Mouse (Mus musculus): ENCODE data around the gene Snx32. TPM values are rescaled to one million over a fixed set of nuclear protein-coding genes. Genes with fewer than 3 reads are reported as not detected.

Snx32 gene
- polyA plus RNA-seq (2012; rRNA removed), result 4.5 and 5.8 TPM in 2 replicates

DNA sequence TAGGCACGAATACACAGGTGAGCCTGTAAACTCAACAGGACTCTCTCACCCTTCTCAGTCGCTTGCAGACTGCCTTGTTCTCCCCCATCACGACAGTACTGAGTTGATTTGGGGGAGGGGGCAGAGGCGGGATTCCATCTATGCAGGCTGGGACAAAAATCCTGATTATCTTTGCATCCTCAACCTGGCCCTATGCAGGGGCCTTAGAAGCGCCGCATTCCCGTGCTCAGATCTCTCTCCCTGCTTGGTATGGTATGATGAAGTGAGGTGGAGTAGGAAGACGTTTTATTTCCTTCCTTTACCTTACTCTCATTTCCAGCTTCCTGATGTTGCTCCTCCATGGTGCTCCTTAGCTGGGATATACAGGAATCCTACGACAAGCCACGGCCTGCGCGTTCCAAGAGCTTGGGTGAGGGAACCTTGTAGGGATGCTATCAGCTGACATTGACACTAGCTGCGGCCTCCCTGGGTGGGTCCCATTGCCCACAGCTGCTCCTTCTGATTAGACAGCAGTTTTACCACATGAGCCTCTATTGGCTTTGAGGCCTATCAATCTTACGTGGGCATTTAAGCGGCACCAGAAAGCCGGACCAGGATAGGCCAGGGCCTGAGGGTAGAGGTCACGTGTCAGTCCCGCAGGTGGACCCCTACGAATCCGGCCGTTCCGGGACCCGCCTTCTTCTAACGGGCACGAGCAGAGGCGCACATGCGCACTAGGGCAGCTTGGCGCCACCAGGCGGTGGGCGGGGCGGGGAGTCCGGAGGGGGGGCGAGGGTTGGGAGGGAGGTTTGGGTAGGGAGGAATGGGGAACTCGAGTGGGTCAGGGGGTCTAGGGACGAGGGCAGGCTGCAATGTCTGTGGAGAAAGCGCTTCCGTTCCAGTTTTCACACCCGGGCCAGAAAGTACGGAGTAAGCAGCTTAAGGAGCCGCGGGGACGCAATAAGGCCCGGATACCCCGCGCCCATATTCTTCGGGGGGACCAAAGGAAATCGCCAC lies at the start of gene Snx32:
TSS of gene Snx32 (minus strand) at position 508 of the 996 bp plus-strand sequence.

DNA sequence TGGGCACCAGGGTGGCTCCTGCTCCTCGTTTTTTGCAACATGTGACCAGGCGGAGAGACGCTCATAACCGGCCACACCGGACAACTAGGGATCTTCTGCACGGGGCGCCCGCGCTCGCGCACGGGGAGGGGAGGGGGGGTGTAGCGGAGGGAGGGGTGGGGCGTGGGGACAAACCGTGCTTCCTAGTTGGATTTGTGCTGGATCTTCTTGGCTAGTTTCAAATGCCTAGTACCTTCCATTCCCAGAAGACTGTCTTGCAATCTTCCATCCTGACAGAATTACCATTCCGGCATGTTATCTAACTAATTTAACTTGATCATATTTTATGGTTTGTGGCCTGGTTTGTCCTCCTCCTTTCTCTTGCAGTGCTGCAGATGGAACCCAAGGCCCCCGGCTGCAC lies 6.7 kb downstream of the Snx32 start, which contains the start of gene 1700020D05Rik:
TSS of gene 1700020D05Rik (minus strand) at position 101 of the 400 bp plus-strand sequence.

DNA sequence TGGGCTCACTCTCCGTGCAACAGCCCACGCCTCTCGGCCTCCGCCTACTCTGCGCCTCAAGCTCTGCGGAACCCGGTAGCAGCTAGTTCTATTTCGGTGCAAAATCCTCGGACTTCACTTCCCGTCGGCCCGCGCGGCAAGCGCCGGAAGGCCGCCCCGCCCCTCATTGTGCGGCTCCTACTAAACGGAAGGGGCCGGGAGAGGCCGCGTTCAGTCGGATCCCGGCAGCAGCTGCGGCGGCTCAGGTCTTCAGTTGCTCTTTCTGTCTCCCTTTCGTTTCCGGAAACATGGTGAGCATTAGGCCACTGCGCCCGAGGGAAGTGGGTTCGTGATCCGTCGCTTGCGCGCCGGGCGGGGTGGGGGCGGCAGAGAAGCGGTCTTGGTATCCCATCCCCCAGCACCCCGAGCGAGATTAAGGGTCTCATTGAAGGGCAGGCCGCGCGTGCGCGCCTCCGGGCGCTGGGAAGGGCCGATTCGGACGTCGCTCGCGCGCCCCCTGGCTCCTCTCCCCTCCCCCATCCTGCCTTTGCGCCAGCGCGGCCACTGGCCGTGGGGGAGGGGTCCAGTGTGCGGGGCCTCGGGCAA lies 19.9 kb downstream of the Snx32 start, which contains the start of gene Cfl1:
TSS of gene Cfl1 (plus strand) at position 143 of the 585 bp plus-strand sequence.

DNA sequence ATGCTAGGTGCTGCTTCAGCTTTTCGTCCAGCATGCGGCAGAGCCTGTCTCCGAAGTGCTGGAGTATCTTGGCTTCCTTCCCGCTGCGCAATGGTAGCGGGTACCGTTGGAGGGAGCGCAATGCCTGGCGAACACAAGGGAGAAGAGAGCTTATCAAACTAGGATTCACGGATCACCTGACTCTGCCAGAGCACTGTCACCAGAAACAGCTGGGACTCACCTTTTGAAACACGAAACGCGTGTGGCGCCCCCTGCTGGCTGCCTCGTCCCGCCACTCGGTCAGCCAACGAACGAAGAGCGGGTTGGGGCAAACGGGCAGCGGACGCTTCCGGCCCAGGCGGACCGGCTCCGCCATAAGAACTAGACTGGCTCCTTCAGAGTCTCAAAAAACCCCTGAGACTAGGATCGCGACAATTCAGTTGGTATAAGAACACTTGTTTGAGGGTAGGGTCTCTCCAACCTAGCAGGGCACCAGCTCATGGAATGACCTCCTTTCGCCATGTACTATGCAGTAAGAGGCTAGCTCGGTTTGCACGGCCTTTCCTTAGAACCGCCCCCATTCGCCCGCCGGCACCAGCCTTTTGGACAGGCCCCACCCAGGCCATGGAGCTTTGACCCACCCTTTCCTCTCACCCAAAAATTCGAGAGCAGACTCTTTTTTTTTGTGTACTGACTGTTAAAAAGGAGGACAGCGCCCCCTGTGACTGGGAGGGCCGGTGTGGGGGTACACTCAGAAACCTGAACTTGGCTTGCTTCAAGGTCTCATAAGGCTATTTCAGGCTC lies 22.4 kb downstream of the Snx32 start, which contains the start of gene Mus81:
TSS of gene Mus81 (minus strand) at position 635 of the 783 bp plus-strand sequence.

DNA sequence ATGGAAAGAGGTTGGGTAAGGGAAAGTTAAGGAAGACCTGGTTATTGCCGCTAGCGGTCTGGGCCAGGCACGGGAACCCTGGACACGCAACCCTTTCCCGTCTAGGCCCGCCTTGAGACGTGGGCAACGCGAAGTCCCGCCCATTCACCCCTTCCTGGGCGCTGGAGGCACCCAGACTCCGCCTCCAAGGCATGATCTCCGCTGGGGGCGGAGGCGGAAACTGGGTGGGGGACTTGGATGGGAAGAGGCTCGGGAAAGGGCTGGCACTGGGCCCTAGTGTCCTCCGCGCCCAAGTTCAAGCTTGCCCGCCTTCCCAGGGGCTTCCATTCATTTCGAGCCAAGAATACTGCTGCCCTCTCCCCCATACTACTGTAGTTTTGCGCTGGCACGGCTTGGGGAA lies 36.6 kb downstream of the Snx32 start, which contains the start of gene Efemp2:
TSS of gene Efemp2 (plus strand) at position 235 of the 400 bp plus-strand sequence.

DNA sequence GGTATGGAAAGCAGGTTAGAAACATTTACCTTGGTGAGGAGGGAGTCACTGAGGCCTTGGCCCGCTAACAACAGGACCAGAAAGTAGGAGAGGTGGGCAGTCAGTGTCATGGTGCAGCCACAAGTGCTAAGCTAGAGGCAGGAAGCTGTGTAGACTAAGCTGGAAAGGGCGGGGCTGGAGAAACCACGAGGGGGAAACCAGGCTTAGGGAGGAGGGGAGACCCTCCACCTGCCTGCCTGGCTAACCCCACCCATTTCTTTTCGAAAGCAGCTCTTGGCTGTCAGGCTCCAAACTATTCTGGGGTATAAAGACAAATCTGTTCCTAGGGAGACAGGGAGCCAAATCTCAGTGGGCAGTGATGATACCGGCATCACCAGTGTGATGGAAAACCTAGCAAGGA lies 42.0 kb downstream of the Snx32 start, which contains the start of gene Ctsw:
TSS of gene Ctsw (minus strand) at position 134 of the 400 bp plus-strand sequence.

DNA sequence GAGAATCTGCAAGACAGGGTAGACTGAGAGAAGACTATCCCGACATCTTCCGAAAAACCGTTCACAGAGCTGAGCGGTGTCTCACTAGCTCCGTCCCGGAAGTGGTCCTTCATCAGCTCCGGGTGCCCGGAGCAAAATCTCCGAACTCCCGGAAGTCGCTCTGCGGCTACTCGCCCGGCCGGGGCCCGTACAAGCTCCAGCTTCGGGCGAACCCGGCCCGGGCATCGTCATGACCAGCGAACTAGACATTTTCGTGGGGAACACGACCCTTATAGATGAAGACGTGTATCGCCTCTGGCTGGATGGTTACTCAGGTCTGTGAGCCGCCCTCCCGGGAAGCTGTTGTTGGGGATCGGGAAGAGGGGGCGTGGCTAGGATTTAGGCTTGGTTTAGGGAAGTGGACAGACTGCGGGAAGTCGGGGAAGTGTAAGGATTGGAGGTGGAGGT lies 49.9 kb downstream of the Snx32 start, which contains the start of gene Fibp:
TSS of gene Fibp (plus strand) at position 151 of the 447 bp plus-strand sequence.

DNA sequence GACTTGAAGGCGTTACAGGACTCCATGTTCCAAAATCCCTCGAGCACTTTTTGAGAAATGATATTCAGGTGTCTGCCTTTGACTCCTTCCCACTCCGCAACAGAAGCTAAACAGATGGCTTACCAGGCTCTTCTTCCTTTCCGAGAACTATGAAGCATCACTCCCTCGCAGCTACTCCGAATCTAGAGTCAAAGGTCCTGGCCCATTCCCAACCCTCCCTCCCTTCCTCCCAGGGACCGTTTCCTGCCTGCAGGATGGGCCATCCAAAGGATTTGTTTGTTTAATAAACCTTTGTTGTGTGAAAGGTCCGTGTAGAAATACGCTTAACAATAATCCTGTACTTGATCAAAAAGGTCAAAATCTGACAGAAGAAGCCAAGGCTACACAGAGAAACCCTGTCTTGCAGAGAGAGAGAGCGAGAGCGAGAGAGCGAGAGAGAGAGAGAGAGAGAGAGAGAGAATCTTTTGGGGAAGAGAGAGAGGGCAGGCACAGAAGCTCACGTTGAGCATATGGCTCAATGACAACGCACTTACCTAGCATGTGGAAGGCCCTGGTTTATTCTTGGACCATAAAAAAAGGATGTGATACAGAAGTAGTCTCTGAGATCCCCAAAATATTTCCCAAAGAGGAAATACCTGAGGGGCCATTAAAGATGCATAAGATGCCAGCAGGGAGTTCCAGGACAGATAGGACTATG lies 52.4 kb downstream of the Snx32 start, which contains the start of gene Ccdc85b:
TSS of gene Ccdc85b (minus strand) at position 149 of the 697 bp plus-strand sequence.

DNA sequence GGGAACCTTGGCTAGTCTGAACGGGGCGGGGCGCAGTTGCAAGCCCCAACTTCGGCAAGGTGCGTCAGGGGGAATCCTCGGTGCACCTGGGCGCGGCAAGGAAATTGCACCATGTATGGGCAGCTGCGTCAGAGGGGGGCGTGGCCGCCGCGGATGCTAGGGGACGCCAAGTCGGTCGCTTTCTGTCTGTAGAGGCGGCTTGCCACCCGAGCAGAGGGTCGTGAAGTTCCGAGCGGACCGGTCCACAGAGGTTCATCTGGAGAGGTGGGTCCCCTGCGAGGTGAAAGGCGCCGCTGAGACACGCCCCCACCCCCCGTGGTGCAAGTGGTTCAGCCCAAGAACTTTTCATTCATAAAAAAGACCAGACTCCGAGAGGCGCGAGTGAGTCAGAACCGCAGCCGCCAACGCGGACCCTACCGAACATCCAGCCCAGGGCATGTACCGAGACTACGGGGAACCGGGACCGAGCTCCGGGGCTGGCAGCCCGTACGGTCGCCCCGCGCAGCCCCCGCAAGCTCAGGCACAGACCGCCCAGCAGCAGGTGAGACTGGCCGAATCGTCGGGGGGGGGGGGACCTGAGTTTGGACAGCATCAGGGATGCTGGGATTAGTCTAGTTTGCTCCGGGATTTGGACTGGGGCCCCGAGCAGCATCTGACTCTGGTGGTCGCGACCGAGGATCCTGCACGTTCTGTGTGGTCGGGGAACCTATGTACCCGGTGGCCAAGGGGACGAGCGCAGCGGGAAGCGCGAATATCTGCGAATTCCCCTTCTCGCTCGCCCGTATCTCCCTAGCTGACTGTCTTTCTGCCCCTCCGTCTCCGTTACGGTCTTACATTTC lies 62.6 kb downstream of the Snx32 start, which contains the start of gene Fosl1:
TSS of gene Fosl1 (plus strand) at position 33 of the 839 bp plus-strand sequence.

Other genes starting within 250 kb of the Snx32 start
- 4.7 and 5.9 TPM in 2 replicates for gene Pacs1, start 237.4 kb downstream of the Snx32 start, polyA plus RNA-seq (2012; rRNA removed)
- gene Sf3b2, start 215.1 kb downstream of the Snx32 start, polyA plus RNA-seq (2012; rRNA removed), result 39.5 and 46.2 TPM in 2 replicates
- not detected in 2 replicates for gene Gal3st3, start 212.2 kb downstream of the Snx32 start, polyA plus RNA-seq (2012; rRNA removed)
- not detected in 2 replicates for gene Catsper1, start 174.8 kb downstream of the Snx32 start, polyA plus RNA-seq (2012; rRNA removed)
- gene Cst6, start 161.0 kb downstream of the Snx32 start, polyA plus RNA-seq (2012; rRNA removed), result 0.26 and 0.34 TPM in 2 replicates
- 14.5 and 15.1 TPM in 2 replicates for gene Eif1ad, start 143.8 kb downstream of the Snx32 start, polyA plus RNA-seq (2012; rRNA removed)
- 88.4 and 89.0 TPM in 2 replicates for gene Banf1, start 143.4 kb downstream of the Snx32 start, polyA plus RNA-seq (2012; rRNA removed)
- 17.2 and 21.0 TPM in 2 replicates for gene Sart1, start 121.8 kb downstream of the Snx32 start, polyA plus RNA-seq (2012; rRNA removed)
- gene Tsga10ip, start 108.0 kb downstream of the Snx32 start, polyA plus RNA-seq (2012; rRNA removed), result 0.08 and 0.10 TPM in 2 replicates
- gene Drap1, start 85.6 kb downstream of the Snx32 start, polyA plus RNA-seq (2012; rRNA removed), result 58.1 and 59.6 TPM in 2 replicates
- 18.6 TPM in 2 replicates for gene AI837181, start 85.4 kb downstream of the Snx32 start, polyA plus RNA-seq (2012; rRNA removed)
- gene Fosl1, start 63.0 kb downstream of the Snx32 start, polyA plus RNA-seq (2012; rRNA removed), result not detected in 2 replicates
- 1.1 and 1.2 TPM in 2 replicates for gene Ccdc85b, start 52.6 kb downstream of the Snx32 start, polyA plus RNA-seq (2012; rRNA removed)
- 28.7 and 31.9 TPM in 2 replicates for gene Fibp, start 49.9 kb downstream of the Snx32 start, polyA plus RNA-seq (2012; rRNA removed)
- 0.58 and 0.87 TPM in 2 replicates for gene Ctsw, start 42.0 kb downstream of the Snx32 start, polyA plus RNA-seq (2012; rRNA removed)
- gene Efemp2, start 36.6 kb downstream of the Snx32 start, polyA plus RNA-seq (2012; rRNA removed), result 10.1 and 10.4 TPM in 2 replicates
- gene Mus81, start 22.1 kb downstream of the Snx32 start, polyA plus RNA-seq (2012; rRNA removed), result 13.3 and 13.4 TPM in 2 replicates
- 367 and 388 TPM in 2 replicates for gene Cfl1, start 20.1 kb downstream of the Snx32 start, polyA plus RNA-seq (2012; rRNA removed)
- gene 1700020D05Rik, start 6.8 kb downstream of the Snx32 start, polyA plus RNA-seq (2012; rRNA removed), result 0.47 and 0.61 TPM in 2 replicates
- gene Ovol1, start 50.1 kb upstream of the Snx32 start, polyA plus RNA-seq (2012; rRNA removed), result 0.04 and 0.05 TPM in 2 replicates
- 2.0 and 2.5 TPM in 2 replicates for gene Ap5b1, start 57.5 kb upstream of the Snx32 start, polyA plus RNA-seq (2012; rRNA removed)
- gene Rnaseh2c, start 91.3 kb upstream of the Snx32 start, polyA plus RNA-seq (2012; rRNA removed), result 55.8 and 61.9 TPM in 2 replicates
- 23.7 and 30.7 TPM in 2 replicates for gene Kat5, start 99.7 kb upstream of the Snx32 start, polyA plus RNA-seq (2012; rRNA removed)
- gene Rela, start 126.9 kb upstream of the Snx32 start, polyA plus RNA-seq (2012; rRNA removed), result 16.8 and 17.9 TPM in 2 replicates
- 21.9 and 28.0 TPM in 2 replicates for gene Sipa1, start 153.2 kb upstream of the Snx32 start, polyA plus RNA-seq (2012; rRNA removed)
- gene Map3k11, start 178.2 kb upstream of the Snx32 start, polyA plus RNA-seq (2012; rRNA removed), result 14.1 and 14.8 TPM in 2 replicates
- 12.6 and 16.7 TPM in 2 replicates for gene Pcnx3, start 178.4 kb upstream of the Snx32 start, polyA plus RNA-seq (2012; rRNA removed)
- 0.02 TPM in 2 replicates for gene Kcnk7, start 193.8 kb upstream of the Snx32 start, polyA plus RNA-seq (2012; rRNA removed)
- gene Ehbp1l1, start 215.8 kb upstream of the Snx32 start, polyA plus RNA-seq (2012; rRNA removed), result 46.5 and 51.9 TPM in 2 replicates
- gene Fam89b, start 219.1 kb upstream of the Snx32 start, polyA plus RNA-seq (2012; rRNA removed), result 27.2 and 28.2 TPM in 2 replicates
- gene Ltbp3, start 230.4 kb upstream of the Snx32 start, polyA plus RNA-seq (2012; rRNA removed), result 3.3 and 3.8 TPM in 2 replicates

Measured in liver, embryonic 18 days (tissue).